Mouse (Mus musculus) ES-E14 (cell line): ENCODE measurements around the gene Mbd4.

ENCODE experiments used
- CHD2 ChIP-seq: IDR thresholded peaks from 2 replicates; pipeline ENCODE4 v1.6.1; 2014; ENCODE audit warnings: mild to moderate bottlenecking, low read depth, low read length, inconsistent platforms
- HCFC1 ChIP-seq: IDR thresholded peaks from 2 replicates; pipeline ENCODE4 v1.6.1; 2012; ENCODE audit warnings: low read length, inconsistent platforms, borderline replicate concordance; ENCODE audit not compliant: insufficient read depth
- MAFK ChIP-seq: IDR thresholded peaks from 2 replicates; pipeline ENCODE4 v1.6.1; 2014; ENCODE audit warnings: mild to moderate bottlenecking, low read depth, low read length, inconsistent platforms; ENCODE audit not compliant: insufficient read depth
- ZC3H11A ChIP-seq: IDR thresholded peaks from 2 replicates; pipeline ENCODE4 v1.6.1; 2012; ENCODE audit warnings: low read depth, mild to moderate bottlenecking, inconsistent platforms, low read length, borderline replicate concordance
- ZNF384 ChIP-seq: IDR thresholded peaks from 2 replicates; pipeline ENCODE4 v1.6.1; 2012; ENCODE audit warnings: low read depth, low read length, inconsistent platforms

- TF ChIP-seq HCFC1 (no peak), MAFK (no peak), ZNF384 (no peak), ZC3H11A (no peak), CHD2 (no peak)
Measured at GRCm38 (mm10) chr6:115856361-115856745, 3.2 kb upstream of the Mbd4 start.
